Comparison of ENCODE assay signal across 10 mouse cellular contexts in genomic region chr3:38939573-38939972, GRCm38 (mm10). TPM values are rescaled to one million over a fixed set of nuclear protein-coding genes. Genes with fewer than 3 reads are reported as not detected.
DNase-seq lines count a peak whose midpoint lies in the region; ATAC-seq and TF ChIP-seq lines count a peak whose summit lies in the region.
"Had no signal": no experiment of that assay in that cellular context is flagged by ENCODE, and none has a peak within 500 bp of the region (broad histone marks: within the 10 kb centered on the region; RNA-seq: fewer than 3 reads in every experiment).

No protein-coding gene starts in this region.

- no peak overlapping the region for H3K27ac ChIP-seq in heart, embryonic 12.5 days (ENCODE audit: poor library complexity, severe bottlenecking)
- H3K27ac ChIP-seq in lung, postnatal 0 days (ENCODE audit: low read length) = no peak overlapping the region
- H3K27ac ChIP-seq: limb, embryonic 15.5 days; stomach, postnatal 0 days had no signal

- no peak for ATAC-seq in heart, embryonic 12.5 days (ENCODE audit: insufficient number of reproducible peaks, low FRiP score)
- no peak for ATAC-seq in lung, postnatal 0 days

- H3K4me3 ChIP-seq in heart, embryonic 12.5 days = no peak overlapping the region
- no peak overlapping the region for H3K4me3 ChIP-seq in lung, postnatal 0 days (ENCODE audit: low read depth, low read length)
- H3K4me3 ChIP-seq: limb, embryonic 15.5 days had no signal

- no peak for TF ChIP-seq POLR2A in brain, embryonic 14.5 days (IDR thresholded peaks at IDR 0.05; ENCODE audit: borderline replicate concordance, extremely low read depth, insufficient read depth, insufficient read length, poor library complexity, severe bottlenecking)

- 0 out of 2 replicates have a peak, but pooled peaks cover 3% of the 10 kb centered on the region for H3K9me3 ChIP-seq in heart, embryonic 12.5 days (replicated peaks)
- H3K9me3 ChIP-seq in lung, postnatal 0 days (ENCODE audit: low read length) = no peaks in the 10 kb centered on the region
- H3K9me3 ChIP-seq: limb, embryonic 15.5 days had no signal

- H3K27me3 ChIP-seq in heart, embryonic 12.5 days (replicated peaks) = no peaks in the 10 kb centered on the region
- no peaks in the 10 kb centered on the region for H3K27me3 ChIP-seq in lung, postnatal 0 days (replicated peaks; ENCODE audit: insufficient read depth, low read length)
- H3K27me3 ChIP-seq: limb, embryonic 15.5 days had no signal

- H3K4me1 ChIP-seq in heart, embryonic 12.5 days (replicated peaks) = peaks cover 38% of the 10 kb centered on the region
- no peaks in the 10 kb centered on the region for H3K4me1 ChIP-seq in lung, postnatal 0 days (ENCODE audit: insufficient read depth, low read depth, low read length)

- TF ChIP-seq CTCF in lung, postnatal 0 days (IDR thresholded peaks at IDR 0.05) = no peak
- TF ChIP-seq CTCF in brain, embryonic 14.5 days (IDR thresholded peaks at IDR 0.05; ENCODE audit: borderline replicate concordance, extremely low read depth, insufficient read depth, insufficient read length) = no peak

- 29% methylated on average over 3 of the region's 3 CpGs for WGBS in heart, embryonic 12.5 days
- WGBS in lung, postnatal 0 days = 44% methylated on average over 3 of the region's 3 CpGs

- H3K9ac ChIP-seq in heart, embryonic 12.5 days = no peak overlapping the region
- no peak overlapping the region for H3K9ac ChIP-seq in lung, postnatal 0 days (replicated peaks; ENCODE audit: low read depth)
- H3K9ac ChIP-seq: limb, embryonic 15.5 days had no signal

- H3K4me2 ChIP-seq in heart, embryonic 12.5 days = no peak overlapping the region
- H3K4me2 ChIP-seq in lung, postnatal 0 days (replicated peaks; ENCODE audit: low read depth, low read length) = no peak overlapping the region
- H3K4me2 ChIP-seq: limb, embryonic 15.5 days had no signal

- peak; percentile 94 for DNase-seq in heart, adult 11 months
- DNase-seq in lung, postnatal 25 days (ENCODE audit: low spot score) = peak; percentile 17
- DNase-seq in lung, postnatal 0 days (ENCODE audit: low spot score) = no peak
- DNase-seq in brain, embryonic 14.5 days (ENCODE audit: low read depth) = peak; percentile 50
- peak; percentile 24 to 41 for DNase-seq in heart, postnatal 14 days
- no peak for DNase-seq in retina, postnatal 1 day
- DNase-seq: cerebellum, postnatal 36 days had no signal

- intact Hi-C loops in heart, postnatal 14 days (cut with DNase I) = loop anchor here (5.0 kb wide), 1 partner anchor 52 kb away; the partner anchor contains the start of gene Fat4

- TF ChIP-seq EP300 in lung, postnatal 0 days (IDR thresholded peaks at IDR 0.05) = no peak

- peaks cover 8% of the 10 kb centered on the region for H3K36me3 ChIP-seq in heart, embryonic 12.5 days
- H3K36me3 ChIP-seq in lung, postnatal 0 days (ENCODE audit: insufficient read depth, low read length) = no peaks in the 10 kb centered on the region

RNA-seq across cellular contexts. Expression of gene Fat4, which starts 52.8 kb away (rescaled TPM):
- polyA plus RNA-seq in heart, embryonic 12.5 days (2016; fragmentation: Nextera tagmentation; extraction: Ambion mirVana) = 5.3 and 7.0 TPM in 2 replicates
- 3.3 and 3.5 TPM in 2 replicates for polyA plus RNA-seq in lung, postnatal 0 days (2015; fragmentation: Nextera tagmentation; extraction: Ambion mirVana)
- 13.9 and 20.9 TPM in 2 replicates for polyA plus RNA-seq in brain, embryonic 14.5 days (2012; rRNA removed)
- total RNA-seq in heart, postnatal 14 days (2021) = 10 to 100 TPM; 12.4 to 14.2 TPM

Comparison
In these comparisons a context has a peak if more than half of its experiments do, and no peak if none do; other contexts are left out.
1. DNase-seq: peak in heart, adult 11 months (single experiment), lung, postnatal 25 days (single experiment), brain, embryonic 14.5 days (single experiment) and heart, postnatal 14 days (2 of 2); none in lung, postnatal 0 days (single experiment) and retina, postnatal 1 day (single experiment).